Mouse (Mus musculus): ENCODE data around the gene Smad3.

Smad3 gene

DNA sequence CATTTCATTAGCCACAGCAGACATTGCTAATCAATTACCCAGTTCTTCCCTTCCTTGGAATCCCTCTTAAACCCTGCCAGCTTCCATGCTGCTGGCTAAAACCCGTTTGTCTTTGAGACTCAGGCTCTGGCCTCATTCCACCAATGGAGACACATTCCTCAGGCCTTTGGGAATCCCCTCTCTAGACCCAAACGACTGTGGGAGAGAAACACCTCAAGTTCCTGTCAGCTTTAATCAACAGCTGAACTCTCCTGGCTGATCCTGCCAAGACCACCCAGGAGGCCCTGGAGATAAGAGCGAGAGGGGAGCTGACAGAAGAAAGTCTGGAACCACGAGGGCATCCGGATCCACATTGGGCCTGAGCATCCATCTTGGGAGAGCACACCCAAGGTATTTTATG is 13.9 kb upstream of the Smad3 start:
- DNase-seq, result no peak

- DNase-seq, result no peak
Measured at GRCm38 (mm10) chr9:63761367-63762094, 3.7 kb upstream of the Smad3 start.

- DNase-seq, result no peak
Measured at GRCm38 (mm10) chr9:63760783-63761182, 3.0 kb upstream of the Smad3 start.

DNA sequence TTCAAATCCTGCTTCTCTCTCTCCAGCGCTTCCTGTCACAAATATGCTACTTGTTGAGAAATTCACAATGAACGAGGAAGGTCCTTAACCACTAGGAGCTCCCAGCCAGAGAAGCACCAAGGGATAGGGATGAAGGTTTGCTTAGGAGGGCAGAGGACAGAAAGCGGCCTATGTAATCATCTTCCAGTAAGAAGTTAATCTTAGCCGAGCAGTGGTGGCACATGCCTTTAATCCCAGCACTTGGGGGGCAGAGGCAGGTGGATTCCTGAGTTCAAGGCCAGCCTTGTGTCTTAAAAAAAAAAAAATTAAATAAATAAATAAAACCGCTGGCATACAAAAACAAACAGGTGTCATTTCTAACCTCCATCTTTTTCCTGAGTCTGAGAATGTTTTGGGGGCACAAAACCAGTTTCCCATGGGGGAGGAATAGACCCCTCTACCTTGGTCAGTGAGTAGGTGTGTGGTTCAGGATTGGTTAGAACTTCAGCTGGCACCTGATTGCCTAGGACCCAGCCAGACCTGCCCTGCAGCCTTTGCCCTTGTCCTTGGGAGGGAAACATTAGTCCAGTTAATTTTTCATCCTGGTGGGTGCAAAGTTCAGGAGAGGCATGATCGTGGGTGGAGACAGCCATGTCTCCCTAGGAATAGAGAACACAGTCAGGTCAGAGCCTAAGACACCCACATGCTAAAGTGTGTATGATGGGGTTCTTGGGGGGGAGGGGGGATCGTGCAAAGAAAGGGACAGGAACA is 2.4 kb upstream of the Smad3 start:
- no peak for DNase-seq

- no peak for DNase-seq
Measured at GRCm38 (mm10) chr9:63758641-63759391, 1.0 kb upstream of the Smad3 start.

DNA sequence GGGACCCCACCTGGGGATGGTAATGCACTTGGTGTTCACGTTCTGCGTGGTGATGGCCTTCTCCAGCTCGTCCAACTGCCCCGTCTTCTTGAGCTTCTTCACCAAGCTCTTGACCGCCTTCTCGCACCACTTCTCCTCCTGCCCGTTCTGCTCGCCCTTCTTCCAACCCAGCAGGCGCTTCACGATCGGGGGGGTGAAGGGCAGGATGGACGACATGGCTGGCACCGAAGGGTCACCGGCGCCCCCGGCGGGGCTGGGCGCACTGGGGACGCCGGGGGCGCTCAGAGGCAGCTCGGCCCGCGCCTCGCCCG is 377 bp downstream of the Smad3 start:
- DNase-seq, result no peak

GRCm38 (mm10) chr9:63756581-63757461 is 973 bp downstream of the Smad3 start:
- peak; percentile 37 to 53 for DNase-seq

GRCm38 (mm10) chr9:63755671-63756543 is 1.9 kb downstream of the Smad3 start:
- DNase-seq, result peak; percentile 40 to 61

- peak in 1 of 2 experiments; percentile 16 for DNase-seq
Measured at GRCm38 (mm10) chr9:63754556-63755510, 3.0 kb downstream of the Smad3 start.

- DNase-seq, result no peak
Measured at GRCm38 (mm10) chr9:63754039-63754438, 3.8 kb downstream of the Smad3 start.

DNA sequence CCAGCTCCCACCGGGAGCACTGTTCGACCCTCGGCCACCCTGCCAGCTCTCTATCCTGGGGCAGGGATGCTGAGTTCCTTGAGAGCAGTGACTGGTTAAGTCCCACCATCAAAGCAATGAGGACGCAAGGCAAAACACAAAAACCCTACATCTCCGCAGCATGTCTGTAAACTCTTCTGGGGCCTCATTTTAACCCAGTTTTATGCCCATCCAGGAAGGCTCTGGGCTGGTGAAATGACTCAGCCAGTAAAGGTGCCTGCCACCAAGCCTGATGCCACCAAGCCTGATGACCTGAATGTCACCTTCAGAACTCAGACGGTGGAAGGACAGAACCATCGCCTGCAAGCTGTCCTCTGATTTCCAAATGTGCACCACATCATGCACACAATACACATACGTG is 4.4 kb downstream of the Smad3 start:
- no peak for DNase-seq

GRCm38 (mm10) chr9:63752576-63752975 is 5.2 kb downstream of the Smad3 start:
- DNase-seq, result no peak

DNA sequence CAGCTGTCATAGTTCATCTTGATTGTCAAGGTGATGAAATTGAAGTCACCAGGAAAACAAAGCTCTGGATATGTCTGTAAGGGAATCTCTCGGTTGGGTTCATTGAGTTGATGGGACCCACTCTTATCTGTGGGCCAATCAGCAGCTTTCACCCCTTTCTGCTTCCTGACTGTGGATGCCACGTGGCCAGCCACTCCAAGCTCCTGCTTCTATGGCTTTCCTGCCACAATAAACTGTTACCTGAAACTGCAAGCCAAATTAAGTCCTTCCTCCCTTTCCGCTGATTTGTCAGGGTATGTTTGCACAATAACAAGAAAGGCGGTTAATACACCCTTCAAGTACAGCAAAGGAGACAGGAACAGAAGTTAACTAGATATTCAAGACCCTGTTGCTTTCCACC is 6.5 kb downstream of the Smad3 start:
- DNase-seq, result no peak

DNA sequence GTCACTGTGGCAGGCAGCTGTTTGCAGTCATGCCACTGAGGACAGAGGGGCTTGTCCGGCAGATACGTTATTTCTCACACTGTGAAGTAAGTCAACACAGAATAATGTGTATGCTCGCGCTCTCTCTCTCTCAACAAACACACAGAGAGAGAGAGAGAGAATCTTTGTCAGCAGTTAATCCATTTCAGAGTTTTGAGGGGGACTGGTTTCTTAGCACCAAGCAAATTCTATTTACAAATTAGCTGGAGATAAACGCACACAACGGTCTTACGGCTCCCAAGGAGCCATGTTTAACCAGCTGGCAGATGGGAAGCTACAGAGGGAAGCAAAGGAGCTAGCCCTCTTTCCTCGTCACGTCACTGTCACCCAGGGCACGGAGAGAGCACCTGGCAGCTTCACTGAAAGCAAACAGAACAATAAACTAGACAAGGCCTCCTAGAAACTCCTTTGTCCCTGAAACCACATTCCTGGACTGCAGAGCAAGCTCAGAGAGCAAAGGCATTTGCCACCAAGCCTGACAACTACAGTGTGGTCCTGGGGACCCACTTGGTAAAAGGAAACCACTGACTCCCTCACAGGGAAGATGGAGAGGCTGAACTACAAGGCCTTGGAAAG is 7.3 kb downstream of the Smad3 start:
- DNase-seq, result no peak

DNA sequence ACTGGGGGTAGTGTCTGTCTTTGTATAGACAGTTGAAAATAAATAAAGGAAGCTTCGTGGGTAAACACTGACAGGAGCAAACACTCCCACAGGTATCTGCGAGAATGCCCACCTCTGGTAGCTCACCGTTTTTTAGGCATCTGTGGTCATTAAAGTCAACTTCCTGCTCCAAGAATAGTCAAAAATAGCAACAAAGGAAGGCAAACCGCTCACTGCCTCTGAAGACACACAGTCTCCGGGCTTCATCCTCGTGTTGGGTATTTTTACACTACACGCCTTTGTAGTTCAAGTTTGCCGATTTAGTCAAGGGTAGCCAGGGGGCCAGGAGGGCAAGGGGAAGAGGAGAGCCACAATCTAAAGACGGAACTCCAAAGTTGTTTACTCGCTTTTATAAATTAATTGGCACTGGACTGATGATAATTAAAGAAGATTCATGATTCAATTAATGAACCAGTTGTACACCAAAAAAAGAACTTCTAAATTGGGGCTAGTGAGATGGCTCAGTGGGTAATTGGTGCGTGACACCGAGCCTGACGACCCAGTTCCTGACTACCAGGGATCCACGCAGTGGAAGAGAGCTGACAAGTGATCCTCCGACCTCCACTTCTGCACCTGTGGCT is 8.4 kb downstream of the Smad3 start:
- no peak for DNase-seq

GRCm38 (mm10) chr9:63747645-63748295 is 10.0 kb downstream of the Smad3 start:
- DNase-seq, result no peak

GRCm38 (mm10) chr9:63746980-63747379 is 10.8 kb downstream of the Smad3 start:
- DNase-seq, result no peak

DNA sequence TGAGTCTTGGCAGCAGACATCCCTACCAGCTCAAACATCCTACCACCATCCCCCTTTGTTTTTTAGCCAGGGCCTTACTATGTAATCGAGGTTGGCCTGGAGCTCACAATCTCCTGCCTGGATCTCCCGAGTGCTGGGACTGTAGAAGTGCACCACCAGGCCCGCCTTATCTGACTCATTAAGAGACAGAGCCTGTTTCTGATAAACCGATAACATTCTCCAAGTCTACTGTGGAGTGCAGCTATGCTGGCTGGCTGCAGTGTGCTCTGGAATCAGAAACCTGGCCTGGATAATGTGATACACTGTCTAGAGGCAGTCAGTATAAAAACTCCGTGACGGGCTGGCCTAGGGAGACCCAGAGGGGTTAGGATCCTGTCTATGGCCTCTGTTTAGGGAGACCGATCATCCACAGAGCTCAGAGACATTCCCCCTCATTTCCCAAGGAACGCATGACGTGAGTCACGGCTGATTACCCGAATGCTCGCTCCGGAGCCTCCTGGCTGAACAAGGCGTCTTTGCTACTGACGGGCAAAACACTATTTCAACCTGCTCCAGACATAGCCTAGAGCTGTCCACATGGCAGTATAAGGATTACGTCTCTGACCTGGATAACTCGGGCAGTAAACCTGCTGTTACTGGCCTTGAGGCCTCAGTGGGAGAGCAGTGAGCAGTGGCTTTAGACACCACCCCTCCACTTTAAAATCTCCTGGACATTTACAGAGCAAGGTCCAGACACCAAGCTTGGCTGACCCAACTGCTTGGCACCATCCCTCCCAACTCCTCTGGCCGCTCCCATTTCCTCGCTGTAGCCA is 11.8 kb downstream of the Smad3 start:
- DNase-seq, result no peak
